Mouse (Mus musculus) cerebellum, adult 11-12 months (tissue): ENCODE results near the gene Tsx.
"Not testable (repeated sequence)": the region's sequence is repeated elsewhere in the genome, so short reads cannot be mapped to it uniquely, and the experiment has no call there.

ENCODE experiments used
- DNase-seq: peaks from one replicate; pipeline ENCODE4 v3.0.0; 2022

Tsx gene

DNA sequence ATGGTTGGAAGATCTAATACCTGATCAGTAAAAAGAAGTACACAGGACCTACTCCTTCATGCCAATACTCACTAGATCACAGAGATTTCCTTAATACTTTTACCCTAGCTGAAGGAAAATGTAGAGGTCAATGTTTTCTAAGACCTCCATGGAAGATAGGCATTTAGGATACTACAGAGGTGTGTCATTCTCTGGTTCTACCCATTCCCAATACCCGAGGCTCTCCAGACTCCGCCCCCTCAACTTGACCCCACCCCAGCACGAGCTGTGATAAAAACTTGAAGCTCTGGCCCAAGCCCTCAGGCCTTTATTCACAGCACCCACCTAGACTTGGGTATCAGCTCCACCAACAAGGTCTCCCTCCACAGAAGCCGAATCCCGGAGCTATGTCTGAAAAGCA lies at the start of gene Tsx:
Gene Tsx (plus strand): TSS at position 301 of the 400 bp plus-strand sequence.
- no peak for DNase-seq

DNA sequence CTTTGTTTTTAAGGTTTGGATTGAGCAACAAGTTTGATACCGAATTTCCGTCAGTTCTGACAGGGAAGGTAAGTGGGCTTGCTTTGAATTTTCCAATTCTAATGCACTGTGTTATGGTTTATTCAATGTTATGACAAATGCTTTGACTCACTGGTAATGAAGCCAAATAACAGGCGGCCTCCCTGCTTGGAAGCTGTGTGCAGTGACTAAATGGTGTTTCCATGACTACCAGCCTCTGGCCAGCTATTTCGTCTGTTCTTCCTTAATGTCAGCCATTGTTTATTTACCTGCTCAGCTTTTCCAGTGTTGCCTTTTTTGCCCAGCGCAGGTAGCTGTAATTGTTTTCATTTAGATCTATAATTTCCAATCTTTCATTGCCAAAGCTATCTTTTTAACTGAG lies 48.1 kb upstream of the Tsx start:
- DNase-seq: no peak

DNA sequence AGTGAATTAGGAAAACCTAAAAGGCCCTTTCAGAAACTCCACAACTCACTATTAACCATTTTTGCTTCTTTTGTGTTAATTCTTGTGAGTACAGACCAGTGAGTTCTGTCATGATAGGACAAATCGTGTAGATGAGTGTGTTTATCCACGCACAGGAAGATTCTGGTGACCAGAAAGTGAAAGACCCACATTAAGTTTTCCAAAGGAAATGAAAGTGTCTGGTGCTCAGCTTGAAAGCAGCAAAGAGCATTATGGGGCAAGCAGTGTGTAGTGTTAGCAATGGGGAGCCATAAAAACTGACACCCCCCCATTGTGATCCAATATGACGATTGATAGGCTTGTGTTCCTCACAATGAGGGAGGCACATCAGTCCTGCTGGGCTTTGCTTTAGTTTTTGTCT lies 45.6 kb upstream of the Tsx start:
- no peak for DNase-seq

DNA sequence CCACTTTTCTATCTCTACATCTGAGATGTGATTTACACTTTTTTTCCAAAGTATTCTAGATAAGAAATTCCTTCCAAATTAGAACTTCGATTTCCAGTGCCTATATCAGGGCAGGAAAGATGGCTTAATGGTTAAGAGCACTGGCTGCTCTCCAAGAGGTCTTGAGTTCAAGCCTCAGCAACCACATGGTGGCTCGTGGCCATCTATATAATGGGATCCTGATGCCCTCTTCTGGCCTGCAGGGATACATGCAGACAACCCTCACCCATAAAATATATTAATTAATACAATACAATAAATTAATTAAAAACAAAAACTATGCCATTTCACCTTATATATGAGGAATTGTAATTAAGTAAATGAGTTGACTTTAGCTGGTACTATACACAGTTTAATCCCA lies 43.0 kb upstream of the Tsx start:
- DNase-seq: no peak

DNA sequence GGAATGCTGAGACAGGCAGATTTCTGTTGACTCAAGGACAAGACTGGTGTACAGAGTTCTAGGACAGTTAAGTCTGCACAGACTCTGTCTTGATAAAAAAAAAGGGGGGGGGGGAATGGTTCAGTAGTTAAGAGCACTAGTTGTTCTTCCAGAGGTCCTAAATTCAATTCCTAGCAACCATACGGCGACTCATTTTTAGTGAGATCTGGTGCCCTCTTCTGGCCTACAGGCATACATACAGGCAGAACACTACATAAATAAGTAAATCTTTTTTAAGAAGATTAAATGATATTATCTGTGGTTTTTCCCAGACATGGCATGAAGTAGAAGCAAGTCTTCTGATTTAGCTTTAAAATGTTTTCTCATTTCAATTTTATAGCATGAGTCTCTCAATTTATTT lies 42.6 kb upstream of the Tsx start:
- no peak for DNase-seq

DNA sequence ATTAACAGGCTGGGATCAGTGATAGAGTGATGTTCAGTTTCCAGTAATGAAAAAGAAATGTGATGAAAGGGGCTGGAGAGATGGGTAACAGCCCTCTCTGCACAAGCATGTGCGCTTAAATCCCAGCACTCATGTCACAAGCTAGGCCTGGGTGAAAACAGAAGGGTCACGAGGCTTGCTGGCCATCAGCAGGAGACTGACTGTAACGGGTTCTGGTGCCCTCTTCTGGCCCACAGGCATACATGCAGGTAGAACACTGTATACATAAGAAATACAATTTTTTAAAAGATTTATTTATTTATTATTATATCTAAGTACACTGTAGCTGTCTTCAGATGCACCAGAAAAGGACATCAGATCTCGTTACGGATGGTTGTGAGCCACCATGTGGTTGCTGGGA lies 40.0 kb upstream of the Tsx start:
- peak; percentile 15 for DNase-seq

DNA sequence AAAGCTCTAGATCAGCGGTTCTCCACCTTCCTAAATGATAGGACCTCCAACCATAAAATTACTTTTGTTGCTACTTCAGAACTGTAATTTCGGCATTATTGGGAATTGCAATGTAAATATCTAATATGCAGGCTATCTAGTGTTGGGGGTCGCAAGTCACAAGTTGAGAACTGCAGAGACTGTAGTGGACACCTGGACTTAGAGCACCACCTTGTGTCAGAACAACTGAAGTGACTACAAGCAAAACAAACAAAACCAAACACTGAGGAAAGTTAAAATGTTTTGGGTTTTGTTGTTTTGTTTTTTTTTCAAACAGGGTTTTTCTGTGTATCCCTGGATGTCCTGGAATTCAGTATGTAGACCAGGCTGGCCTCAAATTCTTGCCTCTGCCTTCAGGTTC lies 29.7 kb upstream of the Tsx start:
- DNase-seq: no peak

DNA sequence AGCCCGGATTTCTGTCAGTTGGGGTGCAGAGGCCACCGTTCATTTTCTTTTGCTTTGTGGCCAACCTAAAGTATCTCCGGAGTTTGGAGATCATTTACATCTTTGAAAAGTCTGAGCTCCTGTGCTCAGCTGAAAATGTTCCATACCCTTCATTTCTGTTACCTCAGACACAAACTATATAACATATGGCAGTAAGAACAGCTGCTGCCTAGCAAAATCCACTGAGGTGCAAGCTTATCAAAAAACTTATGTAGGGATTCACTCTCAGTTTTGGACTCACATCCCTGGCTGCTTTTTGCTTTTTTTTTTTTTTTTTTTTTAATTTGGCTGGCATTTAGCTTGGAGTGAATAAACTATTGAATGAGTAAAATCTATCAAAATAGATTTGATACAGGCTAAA lies 26.1 kb upstream of the Tsx start:
- DNase-seq: no peak

DNA sequence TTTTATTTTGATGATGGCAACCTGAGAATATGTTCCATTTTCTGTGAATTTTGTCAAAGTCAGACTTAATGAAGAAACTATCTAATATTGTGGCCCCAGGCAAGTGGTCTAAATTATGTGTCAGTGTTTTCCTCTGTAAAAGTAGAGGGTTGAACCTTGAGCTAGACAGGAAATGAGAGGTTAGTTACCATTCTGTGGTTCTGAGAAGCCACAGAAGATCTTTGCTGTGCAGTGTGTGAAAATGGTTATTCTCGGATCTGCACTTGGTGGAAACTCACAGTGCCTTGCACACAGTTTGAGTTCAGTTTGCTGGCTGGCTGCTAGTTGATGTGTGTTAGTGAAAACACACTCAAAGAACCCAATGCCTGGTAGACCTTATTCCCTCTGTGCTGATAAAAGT lies 20.4 kb upstream of the Tsx start:
- no peak for DNase-seq

DNA sequence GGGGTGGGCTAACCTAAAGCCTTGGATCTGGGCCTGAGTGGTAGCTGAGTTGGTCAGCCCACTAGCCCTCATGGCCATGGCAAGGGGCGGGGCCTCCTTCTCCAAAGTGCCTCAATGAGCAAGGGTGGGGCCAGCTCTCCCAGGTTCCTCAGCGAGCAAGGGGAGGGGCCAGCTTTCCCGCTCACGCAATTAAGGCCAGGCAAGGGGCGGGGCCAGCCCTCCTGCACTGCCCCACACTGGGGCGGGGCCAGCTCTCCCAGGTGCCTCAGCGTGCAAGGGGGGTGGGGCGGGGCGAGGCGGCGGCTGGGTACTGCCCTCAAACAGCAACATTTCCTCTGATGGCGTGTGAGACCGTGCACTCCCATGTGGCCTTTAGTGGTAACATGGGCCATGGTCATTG lies 9.2 kb upstream of the Tsx start:
- no peak for DNase-seq

DNA sequence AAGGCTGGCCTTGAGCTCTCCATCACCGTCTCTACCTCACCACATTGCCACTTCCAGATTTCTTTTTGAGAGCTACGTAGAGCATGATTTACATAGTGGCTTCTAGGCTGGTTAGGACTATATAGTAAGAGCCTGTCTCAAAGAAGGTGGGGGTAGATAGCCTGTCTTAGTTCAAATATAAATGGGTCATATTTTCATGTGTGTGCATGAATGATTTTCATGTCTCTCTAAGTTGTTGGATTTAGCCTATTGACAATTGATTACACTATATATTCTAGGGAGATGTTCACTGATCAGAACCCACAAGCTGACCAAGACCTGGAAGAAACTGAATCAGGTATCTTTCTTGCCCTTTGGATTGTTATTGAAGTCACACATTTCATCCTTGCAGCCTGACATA lies 7.4 kb downstream of the Tsx start, which contains the start of gene Gm26992:
Gene Gm26992 (plus strand): TSS at position 301 of the 400 bp plus-strand sequence.
- no peak for DNase-seq

DNA sequence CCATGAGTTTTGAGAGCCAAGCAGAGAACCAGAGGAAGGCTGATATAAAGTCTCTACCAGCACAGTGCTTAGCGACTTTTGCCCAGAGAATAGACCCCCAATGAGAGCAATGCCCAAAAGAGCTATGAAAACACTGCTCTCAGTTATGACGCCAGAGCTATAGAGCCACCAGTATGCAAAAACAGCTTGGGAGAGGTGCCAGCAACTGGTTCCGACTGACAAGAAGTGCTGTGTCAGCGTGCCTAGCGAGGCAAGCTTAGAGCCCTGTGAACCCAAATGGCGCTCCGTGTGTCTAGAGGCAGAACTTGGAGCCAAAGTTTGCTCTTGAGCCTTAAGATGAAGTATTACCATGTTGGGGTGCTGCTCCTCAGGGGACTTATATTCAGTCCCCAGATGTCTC lies 13.4 kb downstream of the Tsx start:
- no peak for DNase-seq

DNA sequence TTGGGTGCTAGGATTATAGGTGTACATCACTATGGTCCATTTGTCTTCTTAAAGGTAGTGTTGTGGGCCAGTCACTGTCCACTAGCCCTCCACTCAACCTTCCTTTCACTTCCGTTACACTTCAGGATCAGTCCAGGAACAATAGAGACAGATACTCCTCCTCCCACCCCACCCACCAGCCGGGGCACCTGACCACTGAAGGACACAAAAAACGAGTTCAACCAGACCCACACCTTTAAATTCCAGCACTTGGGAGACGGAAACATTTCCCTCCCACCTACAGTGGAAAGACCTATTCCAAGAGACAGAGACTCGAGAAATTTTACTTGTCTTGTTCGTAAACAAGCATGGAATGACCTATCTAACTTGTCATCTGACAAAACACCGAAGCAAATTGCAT lies 18.0 kb downstream of the Tsx start:
- no peak for DNase-seq

DNA sequence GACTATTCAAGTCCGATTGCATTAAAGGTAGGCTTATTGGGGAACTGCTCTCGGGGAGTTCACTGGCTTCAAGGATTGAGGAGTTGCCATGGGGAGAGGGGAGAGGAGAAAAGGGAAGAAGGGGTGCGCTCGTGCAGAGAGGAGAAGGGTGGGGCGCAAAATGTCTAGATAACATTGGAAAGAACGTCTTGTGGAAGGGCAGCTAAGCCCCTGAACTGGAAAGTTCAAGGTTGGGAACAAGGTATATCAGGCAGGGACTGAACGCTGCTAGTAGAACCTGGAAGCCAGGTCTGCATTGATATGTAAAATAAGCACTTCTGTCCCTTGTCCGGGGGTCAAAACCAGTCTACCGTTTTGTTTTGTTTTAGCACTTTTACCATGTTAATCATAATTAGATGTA lies 23.8 kb downstream of the Tsx start:
- DNase-seq: no peak

DNA sequence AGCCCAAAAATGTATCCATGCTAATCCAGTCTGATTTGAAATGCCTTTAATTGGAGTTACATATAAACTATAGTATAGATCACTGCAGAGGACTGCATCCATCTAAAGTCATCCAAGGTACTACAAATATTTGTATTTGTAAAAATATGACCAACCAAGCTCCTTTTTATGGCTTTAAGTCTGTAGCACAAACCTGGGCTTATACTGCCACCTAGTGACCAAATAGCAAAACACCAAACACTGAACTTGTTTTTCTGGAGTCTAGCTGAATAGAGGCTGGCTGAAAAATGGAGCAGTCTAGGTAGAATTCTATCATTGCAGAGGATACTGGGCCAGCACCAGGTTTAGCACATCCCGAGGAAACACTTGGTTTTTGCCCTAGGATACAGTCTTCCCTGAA lies 26.5 kb downstream of the Tsx start:
- DNase-seq: no peak

DNA sequence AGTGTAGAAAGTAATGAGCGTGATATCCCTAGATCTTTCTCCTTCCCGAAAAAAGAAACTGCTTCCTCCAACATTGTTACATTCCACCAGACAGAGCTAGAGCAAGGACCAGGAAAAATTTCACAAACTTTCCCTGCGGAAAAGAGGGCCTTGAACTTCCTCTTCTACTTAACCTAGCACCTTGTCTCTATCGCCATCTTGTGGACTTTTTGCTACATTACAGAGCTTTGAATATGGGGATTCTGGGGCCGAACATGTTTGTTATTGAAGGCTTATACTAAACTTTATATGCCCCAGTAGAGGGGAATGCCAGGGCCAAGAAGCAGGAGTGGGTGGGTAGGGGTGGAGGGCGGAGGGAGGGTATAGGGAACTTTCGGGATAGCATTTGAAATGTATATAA lies 29.5 kb downstream of the Tsx start:
- no peak for DNase-seq

DNA sequence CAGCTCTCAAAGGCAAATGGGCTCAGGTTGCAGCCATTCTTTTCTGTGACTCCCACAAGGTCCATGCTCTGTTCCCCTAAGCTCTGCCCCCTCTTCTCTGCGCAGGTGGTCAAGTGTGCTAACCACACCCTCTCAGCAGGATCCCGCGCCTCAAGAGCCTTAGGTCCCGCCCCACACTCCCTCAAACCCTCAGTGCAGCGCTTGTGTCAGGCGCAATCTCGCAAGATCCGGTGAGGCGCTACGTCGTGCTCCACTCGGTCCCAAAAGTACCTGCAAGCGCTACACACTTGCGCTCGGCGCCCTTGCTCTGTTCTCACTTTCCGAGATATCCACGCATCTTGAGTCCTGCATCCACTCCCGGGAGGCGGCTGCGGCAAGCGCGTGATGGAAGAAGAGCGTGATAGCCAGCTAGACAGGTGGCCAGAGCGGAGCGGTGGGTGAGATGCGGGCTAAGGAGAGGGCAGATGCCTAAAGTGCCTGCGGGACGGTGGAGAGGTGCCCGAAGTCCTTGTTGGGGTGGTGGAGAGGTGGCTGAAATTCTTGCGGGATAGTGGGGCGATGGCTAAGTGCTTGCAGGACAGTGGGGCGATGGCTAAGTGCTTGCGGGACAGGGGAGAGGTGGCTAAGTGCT lies 33.4 kb downstream of the Tsx start:
- DNase-seq: peak; percentile 8

DNA sequence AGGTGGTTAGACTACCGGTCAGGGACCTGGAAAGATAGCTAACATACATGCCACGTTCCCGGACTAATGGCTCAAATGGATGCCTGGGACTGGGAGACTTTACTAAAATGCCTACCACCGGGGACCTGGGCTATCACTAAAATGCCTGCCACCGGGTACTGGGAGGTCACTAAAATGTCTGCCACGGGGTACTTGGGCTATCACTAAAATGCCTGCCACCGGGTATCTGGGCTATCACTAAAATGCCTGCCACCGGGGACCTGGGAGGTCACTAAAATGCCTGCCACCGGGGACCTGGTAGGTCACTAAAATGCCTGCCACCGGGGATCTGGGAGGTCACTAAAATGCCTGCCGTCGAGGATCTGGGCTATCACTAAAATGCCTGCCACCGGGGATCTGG lies 34.2 kb downstream of the Tsx start:
- DNase-seq: not testable (repeated sequence)

DNA sequence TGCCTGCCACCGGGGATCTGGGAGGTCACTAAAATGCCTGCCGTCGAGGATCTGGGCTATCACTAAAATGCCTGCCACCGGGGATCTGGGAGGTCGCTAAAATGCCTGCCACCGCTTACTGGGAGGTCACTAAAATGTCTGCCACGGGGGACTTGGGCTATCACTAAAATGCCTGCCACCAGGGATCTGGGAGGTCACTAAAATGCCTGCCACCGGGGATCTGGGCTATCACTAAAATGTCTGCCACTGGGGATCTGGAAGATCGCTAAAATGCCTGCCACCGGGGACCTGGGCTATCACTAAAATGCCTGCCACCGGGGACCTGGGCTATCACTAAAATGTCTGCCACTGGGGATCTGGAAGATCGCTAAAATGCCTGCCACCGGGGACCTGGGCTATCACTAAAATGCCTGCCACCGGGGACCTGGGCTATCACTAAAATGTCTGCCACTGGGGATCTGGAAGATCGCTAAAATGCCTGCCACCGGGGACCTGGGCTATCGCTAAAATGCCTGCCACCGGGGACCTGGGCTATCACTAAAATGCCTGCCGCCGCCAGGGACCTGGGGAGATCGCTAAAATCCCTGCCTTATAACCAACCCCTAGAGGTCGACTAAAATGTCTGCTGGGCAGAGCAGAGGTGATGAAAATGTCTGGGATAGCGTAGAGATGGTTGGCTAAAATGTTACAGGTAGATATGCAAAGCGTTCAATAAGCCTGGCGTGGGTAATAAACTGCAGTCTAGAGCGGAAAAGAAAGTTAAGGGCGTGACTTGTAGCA lies 34.9 kb downstream of the Tsx start:
- not testable (repeated sequence) for DNase-seq

DNA sequence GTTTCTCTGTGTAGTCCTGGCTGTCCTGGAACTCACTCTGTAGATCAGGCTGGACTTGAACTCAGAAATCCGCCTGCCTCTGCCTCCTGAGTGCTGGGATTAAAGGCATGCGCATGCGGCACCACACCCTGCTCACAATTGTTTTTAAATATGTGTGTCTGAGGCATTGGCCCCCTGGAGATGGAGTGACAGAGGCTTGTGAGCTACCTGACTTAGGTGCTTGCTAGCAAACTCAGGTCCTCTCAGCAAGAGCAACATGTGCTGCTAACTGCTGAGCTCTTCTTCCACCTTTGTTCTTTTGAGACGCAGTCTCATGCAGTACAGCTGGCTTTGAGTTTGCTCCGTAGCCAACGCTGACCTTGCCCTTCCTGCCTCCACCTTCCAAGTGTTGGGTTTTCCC lies 38.5 kb downstream of the Tsx start:
- no peak for DNase-seq

DNA sequence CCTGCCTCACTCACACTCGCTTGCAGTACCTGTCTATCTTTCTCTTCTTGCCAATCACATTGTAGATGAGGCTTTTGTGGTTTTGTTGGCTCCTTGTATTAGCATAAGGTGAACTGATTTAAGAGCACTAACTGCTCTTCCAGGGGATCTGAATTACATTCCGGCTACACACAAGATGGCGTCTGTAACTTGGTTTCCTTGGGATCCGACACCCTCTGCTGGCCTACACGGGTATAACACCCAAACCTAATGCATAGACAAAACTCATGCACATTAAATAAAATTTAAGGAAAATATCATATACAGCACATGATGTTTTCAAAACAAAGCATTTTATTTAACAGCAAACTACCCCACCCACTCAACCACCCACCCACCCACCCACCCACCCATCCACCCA lies 45.8 kb downstream of the Tsx start:
- DNase-seq: no peak

DNA sequence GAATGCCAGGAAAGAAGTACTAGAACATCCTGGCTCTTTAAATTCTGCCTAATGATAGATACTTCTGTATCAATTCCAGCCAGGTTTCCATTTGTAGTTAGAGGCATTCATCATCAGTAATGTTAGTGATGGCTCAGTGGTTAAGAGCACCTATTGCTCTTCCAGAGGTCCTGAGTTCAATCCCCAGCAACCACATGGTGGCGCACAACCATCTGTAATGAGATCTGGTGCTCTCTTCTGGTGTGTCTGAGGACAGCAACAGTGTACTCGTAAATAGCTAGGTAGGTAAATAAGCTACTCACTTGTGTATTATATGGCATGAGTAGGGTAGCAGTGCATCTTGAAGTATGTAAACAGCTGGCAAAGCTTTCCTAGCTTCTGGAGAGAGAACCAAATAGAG lies 54.7 kb downstream of the Tsx start:
- DNase-seq: no peak

DNA sequence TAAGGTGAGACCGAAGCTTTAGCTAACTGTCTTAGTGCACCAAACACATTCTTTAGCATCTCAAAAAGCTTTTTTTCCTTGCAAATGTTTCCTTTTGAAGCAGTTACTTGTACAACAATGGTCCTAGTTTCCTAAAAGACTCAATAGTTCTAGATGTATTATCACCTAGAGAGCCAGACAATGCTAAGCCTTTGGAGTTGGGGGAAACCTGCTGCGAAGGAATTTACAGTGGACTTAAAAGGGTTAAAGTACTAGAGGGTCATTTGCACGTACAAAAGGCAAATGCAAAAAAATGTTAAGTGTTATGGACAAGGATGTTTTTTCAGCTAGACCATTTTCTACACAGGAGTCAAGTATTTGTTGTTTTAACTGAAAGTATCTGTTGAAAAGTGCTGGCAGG lies 58.1 kb downstream of the Tsx start:
- DNase-seq: no peak
